Mouse (Mus musculus) liver (tissue): ENCODE data around the gene Lrrk1.

Experiments
- DNase-seq: peaks from one replicate; pipeline ENCODE4 v3.0.0-alpha.2; 2020; ENCODE audit warnings: mixed read lengths

Lrrk1 gene

DNA sequence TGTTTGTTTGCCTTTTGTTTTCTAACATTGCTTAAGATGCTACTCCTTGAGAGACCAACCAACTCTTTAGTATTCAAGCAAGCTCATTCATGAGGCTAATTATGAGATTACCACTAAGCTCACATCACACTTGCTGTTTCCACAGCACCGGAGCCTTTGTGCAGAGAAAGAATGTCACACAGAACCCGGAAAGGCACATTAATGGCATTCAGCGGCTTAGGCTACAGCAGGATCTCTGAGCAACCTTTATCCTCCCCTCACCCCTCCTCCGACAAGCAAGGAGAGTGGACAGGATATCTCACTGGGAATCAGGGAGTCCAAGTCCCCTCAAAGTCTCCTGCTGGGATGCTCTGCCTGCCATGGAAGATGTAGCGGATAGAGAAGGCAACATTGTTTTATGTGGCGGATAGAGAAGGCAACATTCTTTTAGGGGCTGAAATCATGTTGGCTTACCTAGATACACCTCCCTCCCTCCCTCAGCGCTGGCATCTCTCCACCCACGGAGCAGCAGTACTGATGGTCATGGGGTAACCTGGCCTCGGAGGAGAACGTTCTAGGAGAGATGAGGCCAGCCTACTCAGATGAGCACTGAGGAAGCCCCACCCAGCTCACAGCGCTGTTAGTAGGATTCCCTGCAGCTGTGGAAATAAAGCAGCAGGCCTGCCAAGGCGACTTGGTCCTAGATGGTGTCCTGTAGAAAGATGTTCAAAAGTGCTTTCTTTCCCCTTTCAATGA is 91.1 kb downstream of the Lrrk1 start:
- DNase-seq: no peak

DNA sequence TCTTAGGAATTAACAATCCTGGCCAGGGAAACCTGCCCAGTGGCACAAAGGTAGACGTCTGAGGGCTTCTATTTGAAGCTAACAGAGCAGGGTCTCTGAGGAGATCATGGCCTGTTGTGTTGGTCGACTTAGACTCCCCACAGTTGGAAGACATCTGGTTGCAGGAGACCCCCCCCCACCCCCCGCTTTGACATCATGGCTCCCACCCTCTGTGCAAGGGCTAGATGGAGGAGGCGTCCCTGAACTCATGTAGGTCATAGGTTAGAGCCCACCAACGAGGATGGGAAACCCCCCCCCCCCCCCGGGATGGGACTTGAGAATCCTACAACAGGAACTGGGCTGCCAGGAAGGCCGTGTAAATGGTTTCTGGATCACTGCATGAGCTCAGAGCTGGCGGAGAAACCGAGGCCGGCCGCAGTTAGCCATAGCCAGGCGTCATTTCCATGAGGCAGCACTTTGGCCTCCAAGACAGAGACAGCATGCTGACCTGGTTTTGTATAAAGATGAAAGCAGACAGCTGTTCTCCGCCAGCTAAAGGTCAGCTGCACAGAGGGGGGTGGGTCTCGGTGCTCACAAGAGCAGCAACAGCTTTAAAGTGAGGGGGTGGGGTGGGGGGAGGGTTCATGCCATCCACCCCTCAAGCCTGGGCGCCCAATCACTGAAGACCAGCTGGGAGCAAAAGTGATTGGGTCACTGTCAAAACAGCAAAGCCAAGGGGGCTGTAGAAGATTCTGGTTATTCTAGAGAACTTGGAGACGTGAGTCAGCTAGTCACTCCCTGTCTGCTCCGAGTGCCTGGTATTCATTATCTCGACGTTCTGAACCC is 95.4 kb downstream of the Lrrk1 start:
- no peak for DNase-seq

DNA sequence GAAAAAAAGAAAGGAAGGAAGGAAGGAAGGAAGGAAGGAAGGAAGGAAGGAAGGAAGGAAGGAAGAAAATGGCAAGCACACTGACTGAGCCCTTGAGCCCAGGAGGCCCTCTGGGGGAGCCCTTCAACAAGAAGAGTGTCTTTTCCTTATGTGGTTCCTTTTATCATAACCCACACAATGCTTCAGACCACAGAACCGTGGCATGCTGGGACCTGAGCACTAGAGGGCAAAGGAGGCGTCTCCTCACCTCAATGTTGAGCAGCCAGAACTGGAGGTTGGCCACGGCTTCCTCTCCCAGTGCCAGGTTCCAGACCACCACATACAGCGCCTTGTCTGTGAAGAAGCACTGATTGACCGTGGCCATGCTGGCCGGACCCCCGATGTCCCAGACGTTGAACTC is 96.1 kb downstream of the Lrrk1 start:
- no peak for DNase-seq

DNA sequence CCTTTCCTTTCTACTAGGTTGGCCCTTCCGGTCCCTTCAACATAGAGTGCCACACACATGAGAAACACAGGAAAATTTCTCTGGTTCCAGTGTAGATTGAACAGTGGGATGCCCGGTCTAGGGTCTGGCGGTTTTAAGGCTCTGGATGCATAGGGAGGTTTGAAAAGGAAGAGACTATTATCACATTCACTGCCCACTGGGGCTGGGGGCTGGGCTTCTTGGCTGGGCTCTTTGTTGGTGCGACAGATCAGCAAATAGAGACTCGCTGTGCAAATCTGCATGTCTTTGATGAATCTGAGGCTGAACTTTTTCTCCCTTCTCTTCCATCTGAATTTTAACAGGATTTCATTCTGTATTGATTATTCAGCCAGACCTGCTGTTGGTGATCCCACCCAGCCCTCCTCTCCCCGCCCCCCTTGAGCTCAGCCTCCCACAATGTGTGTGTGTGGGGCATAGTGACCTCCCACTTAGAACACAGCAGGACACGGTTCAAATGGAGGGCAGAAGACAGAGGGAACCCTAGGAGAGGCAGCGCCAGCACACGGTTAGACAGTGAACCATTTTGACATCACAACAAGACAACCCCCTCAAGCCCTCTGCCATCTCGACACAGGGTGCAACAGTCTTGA is 105.1 kb downstream of the Lrrk1 start:
- no peak for DNase-seq

DNA sequence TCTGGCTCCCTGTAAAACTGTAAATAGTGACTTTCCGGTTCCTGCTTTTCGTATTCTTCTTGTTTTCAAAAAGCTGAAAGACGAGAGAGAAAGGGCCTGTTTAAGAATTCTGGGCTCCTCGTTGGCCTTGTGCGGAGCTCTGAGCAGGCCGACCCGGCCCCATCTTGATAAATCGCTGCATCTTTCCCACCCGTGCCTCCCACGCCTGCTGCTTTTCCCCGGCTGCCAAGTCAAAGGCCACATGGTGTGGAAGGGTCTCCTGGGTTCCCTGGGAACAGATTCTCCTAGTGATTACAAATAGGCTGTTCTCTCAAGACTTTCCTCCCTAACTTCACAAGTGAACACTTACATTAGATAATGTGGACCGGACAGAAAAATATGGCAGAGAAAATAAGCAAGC is 105.9 kb downstream of the Lrrk1 start:
- DNase-seq: no peak

DNA sequence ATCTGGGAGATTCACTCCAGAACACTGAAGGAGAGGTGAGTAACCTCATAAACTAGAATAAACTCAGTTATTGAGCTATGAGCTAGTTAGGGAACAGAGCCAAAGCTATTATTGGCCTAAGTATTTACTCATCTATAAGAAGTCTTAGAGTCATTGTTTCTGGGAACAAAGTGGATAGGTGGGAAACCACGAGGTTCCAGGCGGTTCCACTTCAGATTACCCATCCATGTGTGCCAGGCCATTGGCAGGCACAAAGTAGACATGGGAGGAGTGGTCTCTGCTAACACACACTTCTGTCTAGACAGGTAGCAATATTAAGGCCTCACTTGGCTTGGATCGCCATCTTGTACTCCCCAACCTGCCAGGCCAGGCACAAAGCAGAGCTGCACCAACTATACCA is 110.1 kb downstream of the Lrrk1 start:
- DNase-seq: no peak

DNA sequence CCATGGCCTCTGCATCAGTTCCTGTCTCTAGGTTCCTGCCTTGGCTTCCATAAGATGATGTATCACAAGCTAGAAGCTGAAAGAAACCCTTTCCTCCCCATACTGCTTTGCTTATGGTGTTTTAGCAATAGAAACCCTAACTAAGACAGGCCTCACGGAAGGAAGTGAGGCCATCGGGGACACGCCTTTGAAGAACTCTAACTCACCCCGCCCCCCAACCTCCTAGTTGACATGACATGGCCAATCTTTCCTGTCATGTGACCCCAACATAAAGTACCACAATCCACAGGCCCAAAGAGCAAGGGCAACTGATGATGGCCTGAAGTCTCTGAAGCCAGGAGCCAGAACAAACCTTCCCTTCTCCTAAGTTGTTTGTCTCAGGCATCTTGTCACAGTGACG is 114.7 kb downstream of the Lrrk1 start:
- no peak for DNase-seq

DNA sequence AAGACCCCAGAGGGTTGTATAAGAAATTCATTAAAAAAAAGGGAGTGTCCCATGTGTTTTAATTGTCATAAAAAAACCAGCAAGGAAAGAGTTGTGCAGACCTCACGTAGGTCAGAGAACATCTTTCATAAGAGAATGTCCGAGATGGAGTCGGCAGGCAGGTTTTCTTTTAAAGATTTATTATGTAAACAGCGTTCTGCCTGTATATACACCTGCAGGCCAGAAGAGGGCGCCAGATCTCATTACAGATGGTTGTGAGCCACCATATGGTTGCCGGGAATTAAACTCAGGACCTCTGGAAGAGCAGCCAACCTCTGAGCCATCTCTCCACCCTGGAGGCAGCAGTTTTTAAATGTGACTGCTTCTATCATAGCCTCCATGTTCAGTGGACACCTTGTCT is 116.9 kb downstream of the Lrrk1 start:
- no peak for DNase-seq

DNA sequence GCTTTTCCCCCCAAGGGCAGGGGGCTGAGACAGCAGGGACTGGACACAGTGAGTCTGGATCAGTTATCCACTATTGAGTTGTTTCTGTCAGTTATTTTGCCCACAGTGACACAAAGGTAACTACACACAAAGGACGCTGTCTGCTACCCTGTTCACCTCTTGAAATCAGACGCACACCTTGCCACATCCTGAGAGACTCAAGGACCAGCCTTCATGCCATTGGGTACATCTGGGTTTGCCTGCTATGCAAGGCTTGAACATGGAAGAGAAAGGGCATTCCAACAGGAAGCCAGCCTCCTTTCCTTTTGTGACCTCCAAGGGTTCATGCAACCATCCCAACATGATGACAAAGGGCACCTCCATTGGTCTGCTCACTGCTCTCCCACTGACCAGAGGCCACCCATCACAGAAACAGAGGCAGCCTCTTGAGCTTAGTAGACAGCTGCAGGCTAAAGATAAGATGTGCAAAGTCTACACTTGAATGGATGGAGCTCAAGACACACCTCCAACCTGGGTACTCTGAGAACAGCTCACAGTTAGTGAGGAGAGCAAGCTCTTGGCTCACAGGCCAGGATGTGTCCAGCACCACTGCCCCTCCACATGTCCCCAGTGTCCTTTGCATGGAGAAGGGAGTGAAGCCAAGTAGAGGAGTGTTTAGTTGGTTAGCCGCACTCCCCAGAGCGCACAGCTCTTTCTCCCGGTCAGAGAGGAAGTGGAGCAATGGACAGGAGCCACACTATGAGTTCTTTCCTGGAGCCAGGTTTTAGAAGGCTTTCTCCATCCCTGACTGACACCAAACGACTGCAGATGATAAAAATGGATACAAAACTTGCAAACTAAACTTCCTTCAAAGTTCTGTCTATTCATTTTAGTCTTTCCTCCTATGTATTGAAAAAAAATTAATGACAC is 121.0 kb downstream of the Lrrk1 start:
- DNase-seq: peak; percentile 79

DNA sequence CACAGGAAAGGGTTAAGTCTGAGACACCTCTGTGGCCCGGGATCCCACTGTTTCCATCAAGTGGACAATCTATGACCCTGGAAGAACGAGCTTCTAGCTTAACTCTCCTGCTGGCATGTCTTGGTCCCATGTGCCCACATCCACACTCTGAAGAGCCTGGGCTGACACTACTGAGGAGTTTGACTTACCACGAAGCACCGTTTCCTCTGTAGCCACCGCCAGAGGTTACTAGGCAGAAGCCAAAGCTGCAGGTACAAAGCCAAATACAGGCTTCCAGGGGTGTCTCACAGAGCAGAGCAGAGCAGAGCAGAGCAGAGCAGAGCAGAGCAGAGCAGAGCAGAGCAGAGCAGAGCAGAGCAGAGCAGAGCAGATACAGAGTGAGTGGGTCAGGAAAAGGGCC is 124.7 kb downstream of the Lrrk1 start:
- no peak for DNase-seq

DNA sequence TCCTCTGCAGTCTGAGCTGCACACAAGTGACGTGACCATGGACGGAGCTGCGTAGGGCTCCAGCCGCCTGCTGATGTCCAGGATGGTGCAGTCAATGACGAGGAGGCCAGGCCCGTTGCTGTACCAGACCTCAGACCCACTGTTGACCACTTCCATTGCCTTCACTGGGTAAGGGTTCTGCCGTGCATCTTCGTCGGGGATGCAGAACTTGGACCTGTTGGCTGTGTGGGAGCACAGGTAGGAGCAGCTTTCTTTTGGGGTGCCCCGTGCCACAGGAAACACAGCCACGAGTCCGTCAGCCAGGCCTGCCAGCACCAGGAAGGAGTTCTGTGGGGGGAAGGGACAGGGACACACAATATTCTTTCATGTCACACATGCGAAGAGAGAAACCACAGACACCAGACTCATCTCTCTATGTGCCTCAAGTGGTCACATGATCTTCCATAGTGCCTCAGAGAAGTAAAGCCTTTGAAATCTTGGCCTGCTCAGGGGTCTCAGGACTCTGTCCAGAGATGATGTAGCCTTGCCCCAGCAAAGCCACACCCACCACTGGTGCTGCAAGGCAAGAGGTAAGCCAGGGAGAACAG is 125.5 kb downstream of the Lrrk1 start:
- DNase-seq: no peak

DNA sequence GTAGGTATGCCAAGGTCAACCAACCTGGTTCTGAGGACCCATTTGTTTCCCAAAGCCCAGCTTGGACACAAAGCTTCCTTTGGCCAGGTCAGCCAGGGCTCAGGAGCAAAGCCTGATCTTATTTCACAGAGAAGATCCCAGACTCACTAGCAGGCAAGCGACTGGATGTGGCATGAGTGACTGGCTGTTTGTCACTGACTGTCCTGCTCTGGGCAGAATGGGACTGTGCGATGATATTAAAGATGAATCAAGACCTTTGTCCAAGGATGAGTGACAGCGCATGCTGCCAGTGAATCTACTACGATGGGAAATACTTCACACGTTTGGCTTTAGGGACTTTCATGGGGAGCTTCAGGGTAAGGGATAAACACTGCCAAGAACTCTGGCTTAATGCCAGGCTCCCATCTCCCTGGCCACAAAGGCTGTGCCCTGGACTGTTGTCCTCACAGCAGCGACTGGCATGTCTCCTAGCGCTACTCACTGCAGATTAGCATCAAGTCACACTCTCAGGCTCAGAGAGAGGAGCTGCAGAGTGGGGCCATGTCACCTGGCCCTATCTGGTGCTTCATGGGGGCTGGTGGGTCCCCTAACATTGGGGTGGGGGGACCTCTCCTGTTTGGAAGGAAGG is 127.3 kb downstream of the Lrrk1 start:
- DNase-seq: no peak

DNA sequence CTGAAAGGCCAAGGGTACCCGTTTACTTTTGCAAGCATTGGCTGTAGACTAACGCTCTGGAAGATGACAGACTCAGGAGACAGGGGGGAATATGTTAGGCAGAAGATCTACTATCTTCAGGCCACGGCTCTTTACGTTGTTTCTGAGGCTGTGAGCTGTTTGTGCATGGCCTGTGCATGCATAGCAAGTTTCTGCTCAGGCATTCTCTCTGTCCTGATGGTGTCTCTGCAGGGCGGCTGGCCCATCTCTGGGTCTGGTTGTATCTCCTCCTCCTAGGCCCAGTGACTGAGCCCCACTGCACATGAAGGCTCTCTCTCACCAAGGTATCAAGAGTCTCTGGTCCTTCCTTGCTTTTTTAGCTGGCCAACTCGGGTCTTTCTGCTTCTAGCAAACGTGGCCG is 127.9 kb downstream of the Lrrk1 start:
- DNase-seq: no peak

DNA sequence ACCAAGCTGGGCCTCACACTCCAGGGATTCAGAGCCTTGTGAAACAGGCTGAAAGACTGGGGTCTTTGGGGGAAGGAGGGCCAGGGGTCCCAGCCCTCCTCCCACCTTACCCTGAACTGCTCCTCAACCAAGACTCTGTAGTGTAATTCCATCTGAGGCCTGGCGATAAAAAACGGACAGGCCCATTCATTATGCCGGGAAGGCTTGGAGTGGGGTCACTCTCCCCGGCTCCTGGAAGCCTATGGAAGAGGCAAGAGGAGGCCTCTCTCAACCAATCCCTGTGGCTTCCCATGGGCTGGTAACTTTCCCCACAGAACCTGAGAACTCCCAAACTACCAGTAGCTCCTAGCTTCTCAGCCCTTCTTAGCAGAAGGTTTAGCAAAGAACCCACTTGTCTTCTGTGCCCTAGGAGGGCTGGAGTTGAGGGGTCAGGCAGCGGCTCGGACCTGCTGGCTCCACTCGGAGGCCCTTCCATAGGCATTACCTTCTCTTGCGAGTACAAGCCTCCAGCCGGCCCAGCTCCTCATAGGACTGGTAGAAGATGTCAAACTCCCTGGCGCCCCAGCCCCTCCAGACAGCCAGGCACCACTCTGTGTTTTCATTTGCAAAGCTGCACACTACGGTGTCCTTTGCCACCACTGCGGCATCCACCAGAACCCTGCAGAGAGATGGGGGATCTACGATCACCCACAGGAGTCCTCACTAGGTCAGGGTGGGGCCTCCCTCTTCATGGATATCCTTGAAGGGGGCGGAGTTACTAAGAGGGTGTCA is 128.5 kb downstream of the Lrrk1 start:
- DNase-seq: peak; percentile 4

DNA sequence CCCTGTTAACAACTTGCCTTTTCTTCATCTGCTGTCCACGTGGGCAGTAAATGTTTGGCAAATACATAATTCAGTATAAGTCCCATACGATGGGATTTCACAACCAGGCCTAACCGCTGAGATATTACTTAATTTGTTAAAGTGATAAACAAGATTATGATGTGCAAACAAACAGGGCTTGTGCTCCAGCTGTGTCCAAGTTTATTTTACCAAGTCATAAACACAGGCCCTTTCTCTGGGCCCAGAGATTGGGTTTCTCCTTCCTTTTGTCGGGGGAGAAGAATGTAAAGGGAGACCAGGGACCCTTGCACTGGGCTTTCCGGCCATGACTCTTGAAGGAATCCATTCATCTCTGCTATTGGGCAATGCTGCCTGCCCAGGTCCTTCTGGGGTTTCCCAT is 129.2 kb downstream of the Lrrk1 start:
- no peak for DNase-seq

DNA sequence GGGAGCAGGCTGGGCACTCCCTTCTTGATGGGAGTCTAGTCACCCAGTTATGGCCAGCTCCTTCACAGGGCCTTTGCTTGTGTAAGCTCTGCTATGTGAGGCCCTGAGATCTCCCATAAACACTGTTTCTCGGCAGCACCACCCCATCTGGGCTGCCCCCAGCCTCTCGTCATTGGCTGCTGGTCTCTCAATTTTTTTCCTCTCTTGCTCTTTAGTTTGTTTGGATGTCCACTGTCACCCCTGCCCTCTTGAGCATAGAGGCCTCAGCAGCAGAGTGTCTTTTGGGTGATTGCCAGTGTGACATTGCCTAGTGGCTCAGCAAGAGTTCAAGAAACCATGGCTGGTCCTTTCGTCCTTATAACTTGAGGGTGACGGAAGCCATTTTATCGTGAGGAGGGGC is 130.9 kb downstream of the Lrrk1 start:
- DNase-seq: no peak

DNA sequence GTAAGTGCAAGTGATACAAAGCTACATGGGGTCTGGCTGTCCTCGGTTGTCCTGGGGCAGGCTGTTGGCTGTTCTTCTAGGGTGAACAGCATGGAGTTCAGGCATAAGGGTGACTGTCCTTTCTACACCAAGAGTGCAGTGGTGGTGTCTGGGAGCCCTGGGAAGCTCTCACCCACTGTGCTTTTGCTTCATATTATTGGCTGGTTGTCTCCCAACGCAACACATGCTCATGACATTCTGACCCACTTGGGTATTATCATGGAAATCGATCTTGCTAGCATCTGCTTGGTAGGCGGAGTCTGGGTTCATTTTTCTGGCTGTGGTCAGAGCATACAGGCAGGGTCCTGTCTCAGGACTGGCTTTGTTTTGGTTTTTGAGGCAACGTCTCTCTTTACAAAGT is 131.7 kb downstream of the Lrrk1 start:
- peak; percentile 0 for DNase-seq

DNA sequence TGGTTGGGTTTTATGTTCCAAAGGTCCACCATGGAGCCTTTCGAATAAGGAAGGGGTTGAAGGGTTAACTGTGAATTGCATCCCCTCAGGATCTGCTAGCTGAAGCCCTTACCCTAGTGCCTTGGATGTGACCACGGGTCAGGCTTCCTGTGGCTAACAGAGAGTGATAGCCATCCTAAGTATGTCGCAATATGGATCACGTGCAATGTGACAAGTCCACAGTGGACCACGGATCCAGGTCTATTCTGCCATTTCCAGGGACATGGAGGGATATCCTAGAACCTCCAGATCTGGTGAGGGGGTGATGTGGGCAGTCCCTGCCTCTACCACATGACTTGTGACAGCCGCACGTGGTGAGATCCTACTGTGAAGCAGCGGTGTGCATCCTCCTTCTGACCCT is 133.2 kb downstream of the Lrrk1 start:
- peak; percentile 3 for DNase-seq

DNA sequence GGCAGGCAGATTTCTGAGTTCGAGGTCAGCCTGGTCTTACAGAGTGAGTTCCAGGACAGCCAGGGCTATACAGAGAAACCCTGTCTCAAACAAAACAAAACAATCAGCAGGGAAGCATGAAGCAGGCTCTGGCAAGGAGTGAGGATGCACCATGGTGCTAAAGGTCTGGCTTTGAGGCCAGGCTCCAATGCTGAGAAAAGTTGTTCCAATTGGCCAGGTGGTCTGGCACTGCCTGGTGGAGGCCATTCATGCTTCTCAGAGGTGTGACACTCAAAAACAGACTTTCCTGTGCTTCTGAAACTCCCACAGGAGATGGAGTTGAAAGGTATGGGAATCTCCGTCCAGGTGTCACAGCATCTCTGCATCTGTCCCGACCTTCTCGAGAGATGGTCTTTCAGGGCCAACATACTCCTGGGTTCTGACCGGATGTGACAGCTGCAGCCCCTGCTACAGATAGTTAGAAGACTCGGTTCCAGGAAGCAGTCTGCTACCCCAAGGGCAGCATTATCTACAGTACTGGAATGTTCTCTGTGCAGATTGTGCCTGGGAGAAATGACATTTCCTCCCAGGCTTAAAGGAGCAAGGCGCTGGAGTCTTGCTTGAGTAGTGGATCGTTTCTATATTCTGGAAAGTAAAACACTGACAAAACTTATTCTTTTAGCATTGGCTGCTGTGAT is 134.0 kb downstream of the Lrrk1 start:
- peak; percentile 4 for DNase-seq

DNA sequence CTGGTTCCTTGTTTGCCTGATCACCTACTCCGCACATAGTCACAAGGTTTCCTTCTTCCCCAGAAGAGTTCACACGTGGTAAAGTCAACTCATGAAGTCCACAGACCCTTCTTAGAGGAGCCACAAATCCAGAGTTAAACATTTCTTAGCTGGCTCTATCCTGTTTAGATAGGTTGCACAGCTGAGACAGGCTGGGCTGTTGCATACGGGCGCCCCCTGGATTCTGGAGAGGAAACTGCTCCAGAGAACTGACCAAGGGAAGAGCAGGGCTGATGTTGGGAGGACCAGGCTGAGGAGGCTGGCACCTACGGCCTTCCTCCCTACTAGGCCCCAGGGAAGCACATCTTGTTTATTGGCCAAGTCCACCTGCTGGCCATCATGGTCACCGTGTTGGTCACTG is 138.1 kb downstream of the Lrrk1 start:
- DNase-seq: peak; percentile 89

DNA sequence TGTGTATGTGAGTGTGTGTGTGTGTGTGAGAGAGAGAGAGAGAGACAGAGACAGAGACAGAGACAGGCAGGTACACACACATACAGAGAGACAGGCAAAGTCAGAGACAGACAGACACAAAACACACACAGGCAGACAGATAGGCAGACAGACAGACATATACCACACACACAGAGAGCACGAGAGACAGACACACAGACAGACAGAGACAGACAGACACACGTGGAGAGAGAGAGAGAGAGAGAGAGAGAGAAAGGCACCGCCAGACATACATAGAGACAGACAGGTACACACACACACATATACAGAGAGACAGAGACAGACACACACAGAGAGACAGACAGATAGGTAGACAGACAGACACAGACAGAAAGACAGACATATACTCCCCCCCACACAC is 138.7 kb downstream of the Lrrk1 start:
- peak; percentile 0 for DNase-seq
